Mouse (Mus musculus): ENCODE measurements around the gene Gm10959. TPM values are rescaled to one million over a fixed set of nuclear protein-coding genes. Genes with fewer than 3 reads are reported as not detected.

The Gm10959 gene
- polyA plus RNA-seq, 1 experiment from 2014 or later: not detected

DNA sequence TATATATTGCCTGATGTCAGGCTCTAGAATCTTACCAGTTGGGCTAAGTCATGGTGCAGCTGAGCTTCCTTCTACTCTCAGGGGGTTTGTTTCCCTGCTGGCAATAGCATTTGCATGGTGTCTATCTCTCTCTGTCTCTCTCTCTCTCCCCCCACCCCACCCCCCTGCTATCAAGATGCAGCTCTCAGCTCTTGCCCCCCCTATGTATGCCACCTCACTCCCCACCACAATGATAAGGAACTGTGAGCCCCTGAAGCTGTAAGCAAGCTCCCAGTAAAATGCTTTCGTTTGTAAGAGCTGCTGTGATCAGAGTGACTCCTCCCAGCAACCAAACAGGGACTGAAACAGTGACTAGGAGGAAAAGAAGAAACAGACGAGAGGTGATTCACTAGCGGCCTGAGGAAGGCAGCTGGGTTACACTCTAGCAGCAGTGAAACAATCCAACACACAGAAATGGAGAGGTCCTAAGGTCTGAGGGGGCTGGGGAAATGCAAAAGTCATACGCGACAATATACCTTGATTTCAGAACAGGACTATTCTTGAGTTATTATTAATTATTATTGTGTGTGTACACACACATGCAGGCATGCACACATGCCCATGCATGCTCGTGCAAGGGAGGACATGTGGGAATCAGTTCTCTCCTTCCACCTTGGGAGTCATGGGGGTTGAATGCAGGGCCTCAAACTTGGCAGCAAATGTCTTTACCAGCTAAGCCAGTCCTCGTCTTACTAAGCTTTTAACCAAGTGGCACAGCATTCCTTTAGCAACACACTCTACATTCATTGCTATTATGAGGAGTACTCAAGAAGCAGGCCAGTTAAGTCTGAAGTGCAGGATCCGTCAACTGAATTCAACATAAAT is 1.6 kb upstream of the Gm10959 start:
- Histone ChIP-seq H3K4me1 (peaks cover 17% of the 10 kb centered on the region), H3K9me3 (no peaks in the 10 kb centered on the region), H3K4me3 (no peak overlapping the region), H3K27ac (no peak overlapping the region), H3K27me3 (ENCODE audit: poor library complexity, severe bottlenecking) (no peaks in the 10 kb centered on the region), H3K36me3 (replicated peaks) (no peaks in the 10 kb centered on the region)
- WGBS: 70% methylated on average over 8 of the region's 8 CpGs
- no peak for DNase-seq (ENCODE audit: extremely low spot score, low spot score)

DNA sequence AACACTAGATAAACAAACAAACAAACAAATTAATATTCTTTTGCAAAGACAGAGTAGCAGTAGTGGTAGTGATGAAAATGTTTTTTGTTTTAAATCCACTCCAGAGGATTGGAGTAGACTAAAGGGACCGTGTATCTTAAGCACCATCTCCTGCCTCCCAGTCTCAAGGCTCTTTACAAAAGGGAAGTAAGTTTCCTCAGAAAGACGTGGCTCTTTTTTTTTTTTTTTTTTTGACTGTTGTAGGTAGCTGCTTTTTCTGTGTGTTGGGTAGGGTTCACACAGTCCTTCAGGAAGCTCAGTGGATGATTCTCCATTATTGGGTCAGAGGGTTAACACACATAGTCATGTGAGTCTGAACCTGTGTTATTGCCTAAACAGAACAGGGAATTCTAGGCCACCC is 488 bp downstream of the Gm10959 start:
- H3K36me3 ChIP-seq (replicated peaks): no peaks in the 10 kb centered on the region
- WGBS: 75% methylated on average over 2 of the region's 2 CpGs
- DNase-seq (ENCODE audit: extremely low spot score, low spot score): no peak
- H3K27ac ChIP-seq: no peak overlapping the region
- H3K9me3 ChIP-seq: no peaks in the 10 kb centered on the region
- H3K27me3 ChIP-seq (ENCODE audit: poor library complexity, severe bottlenecking): no peaks in the 10 kb centered on the region
- H3K4me3 ChIP-seq: no peak overlapping the region
- H3K4me1 ChIP-seq: peaks cover 8% of the 10 kb centered on the region

- H3K4me1 ChIP-seq: no peaks in the 10 kb centered on the region
- H3K9me3 ChIP-seq: no peaks in the 10 kb centered on the region
- WGBS: 92% methylated on average over 6 of the region's 6 CpGs
- no peak overlapping the region for H3K4me3 ChIP-seq
- DNase-seq (ENCODE audit: extremely low spot score, low spot score): no peak
- no peaks in the 10 kb centered on the region for H3K27me3 ChIP-seq (ENCODE audit: poor library complexity, severe bottlenecking)
- H3K36me3 ChIP-seq (replicated peaks): no peaks in the 10 kb centered on the region
- H3K27ac ChIP-seq: no peak overlapping the region
These were observed 2.9 kb downstream of the Gm10959 start for GRCm38 (mm10) chr3:122916191-122916680.

- 89% methylated on average over 5 of the region's 5 CpGs for WGBS
- DNase-seq (ENCODE audit: extremely low spot score, low spot score): no peak
- no peak overlapping the region for H3K4me3 ChIP-seq
- H3K27me3 ChIP-seq (ENCODE audit: poor library complexity, severe bottlenecking): no peaks in the 10 kb centered on the region
- no peak overlapping the region for H3K27ac ChIP-seq
- H3K9me3 ChIP-seq: no peaks in the 10 kb centered on the region
- H3K36me3 ChIP-seq (replicated peaks): no peaks in the 10 kb centered on the region
- no peaks in the 10 kb centered on the region for H3K4me1 ChIP-seq
These were observed 3.7 kb downstream of the Gm10959 start for GRCm38 (mm10) chr3:122915493-122915892.

DNA sequence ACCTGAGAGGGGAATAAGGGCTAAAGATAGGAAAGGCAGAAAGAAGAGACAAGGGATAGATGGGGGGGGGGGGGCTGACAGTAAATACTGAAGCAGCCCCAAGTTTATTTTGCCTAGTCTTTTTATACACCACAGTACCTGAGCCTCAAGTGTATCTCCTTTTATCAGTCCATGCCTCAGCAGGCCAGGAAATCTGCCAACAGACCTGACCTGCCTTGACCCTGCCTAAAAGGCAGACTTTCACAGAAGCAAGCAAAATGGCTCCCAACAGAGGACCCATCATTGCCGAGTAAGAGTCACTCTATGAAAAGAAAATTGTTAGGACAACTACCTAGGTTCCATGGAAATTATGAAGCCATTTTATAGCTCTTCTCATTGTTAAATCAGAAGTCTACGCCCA is 11.3 kb downstream of the Gm10959 start:
- no peaks in the 10 kb centered on the region for H3K27me3 ChIP-seq (ENCODE audit: poor library complexity, severe bottlenecking)
- WGBS: 84% methylated on average over 2 of the region's 2 CpGs
- no peak overlapping the region for H3K27ac ChIP-seq
- no peak overlapping the region for H3K4me3 ChIP-seq
- DNase-seq (ENCODE audit: extremely low spot score, low spot score): no peak
- H3K36me3 ChIP-seq (replicated peaks): no peaks in the 10 kb centered on the region
- peaks cover 3% of the 10 kb centered on the region; the same call in 1 of the 2 replicates for H3K9me3 ChIP-seq
- H3K4me1 ChIP-seq: 0 out of 2 replicates have a peak, but pooled peaks cover 4% of the 10 kb centered on the region

DNA sequence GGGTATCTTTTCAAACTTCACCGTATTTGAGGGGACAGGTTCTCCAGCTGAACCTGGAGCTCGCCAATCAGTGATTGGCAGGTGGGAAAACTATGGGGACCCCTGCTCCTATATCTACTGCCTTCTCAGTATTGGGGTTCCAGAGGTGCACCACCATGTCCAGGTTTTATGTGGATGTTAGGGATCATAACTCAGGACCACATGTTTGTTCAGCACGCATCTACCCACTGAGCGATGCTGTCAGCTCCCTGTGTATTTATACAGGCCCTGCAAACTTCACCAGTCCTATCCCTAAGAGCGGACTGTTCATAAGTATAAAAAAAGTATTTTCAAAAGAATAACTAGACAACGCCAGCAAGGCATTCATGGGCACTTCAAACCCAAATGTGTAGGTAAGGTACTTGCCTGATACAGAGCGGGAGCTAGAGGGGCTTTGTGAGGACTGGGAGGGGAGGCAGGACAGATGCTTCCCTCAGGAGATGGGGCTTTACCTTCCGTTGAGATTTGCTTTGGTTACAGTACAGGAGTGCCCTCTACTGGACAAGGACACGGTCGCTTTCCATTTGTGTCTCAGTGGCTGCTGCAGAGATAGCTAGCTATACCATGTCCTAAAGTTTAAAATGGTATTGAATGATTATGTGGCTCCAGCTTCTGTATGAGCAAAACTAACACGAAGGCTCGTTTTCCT is 15.3 kb downstream of the Gm10959 start:
- Histone ChIP-seq H3K27ac (no peak overlapping the region), H3K4me1 (0 out of 2 replicates have a peak, but pooled peaks cover 4% of the 10 kb centered on the region), H3K9me3 (no peaks in the 10 kb centered on the region), H3K36me3 (replicated peaks) (no peaks in the 10 kb centered on the region), H3K27me3 (ENCODE audit: poor library complexity, severe bottlenecking) (no peaks in the 10 kb centered on the region), H3K4me3 (no peak overlapping the region)
- peak; percentile 57 for DNase-seq (ENCODE audit: extremely low spot score, low spot score)
- WGBS: 44% methylated on average over 12 of the region's 12 CpGs

DNA sequence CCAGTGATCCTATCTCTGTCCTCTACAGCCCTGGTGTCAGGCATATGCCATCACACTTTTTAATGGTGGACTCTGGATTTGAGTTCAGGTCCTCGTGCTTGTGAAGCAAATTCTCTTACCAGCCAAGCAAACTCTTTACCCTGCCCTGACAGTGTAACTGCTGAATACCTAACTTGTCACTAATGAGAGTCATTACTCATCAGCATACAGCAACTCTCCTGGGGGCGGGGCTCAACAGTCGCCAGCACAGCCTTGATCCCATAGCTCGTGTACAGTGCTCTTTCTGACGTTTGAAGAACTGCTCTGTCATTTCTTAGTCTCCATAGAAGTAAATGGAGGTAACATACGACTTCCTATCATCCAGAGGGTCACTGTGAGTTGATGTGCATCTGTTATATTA is 20.9 kb downstream of the Gm10959 start:
- 72% methylated on average over 6 of the region's 6 CpGs for WGBS
- no peaks in the 10 kb centered on the region for H3K4me1 ChIP-seq
- no peak for DNase-seq (ENCODE audit: extremely low spot score, low spot score)
- no peak overlapping the region for H3K27ac ChIP-seq
- no peaks in the 10 kb centered on the region for H3K9me3 ChIP-seq
- H3K36me3 ChIP-seq (replicated peaks): no peaks in the 10 kb centered on the region
- no peak overlapping the region for H3K4me3 ChIP-seq
- no peaks in the 10 kb centered on the region for H3K27me3 ChIP-seq (ENCODE audit: poor library complexity, severe bottlenecking)

- H3K4me3 ChIP-seq: no peak overlapping the region
- H3K4me1 ChIP-seq: no peaks in the 10 kb centered on the region
- 91% methylated on average over 11 of the region's 11 CpGs for WGBS
- H3K27me3 ChIP-seq (ENCODE audit: poor library complexity, severe bottlenecking): no peaks in the 10 kb centered on the region
- H3K36me3 ChIP-seq (replicated peaks): no peaks in the 10 kb centered on the region
- H3K9me3 ChIP-seq: no peaks in the 10 kb centered on the region
- H3K27ac ChIP-seq: no peak overlapping the region
- no peak for DNase-seq (ENCODE audit: extremely low spot score, low spot score)
These were observed 23.9 kb downstream of the Gm10959 start for GRCm38 (mm10) chr3:122895189-122895731.

GRCm38 (mm10) chr3:122894772-122895171 is 24.4 kb downstream of the Gm10959 start, which contains the start of gene Fabp2:
Gene Fabp2 (plus strand): TSS chr3:122895072.
- no peak for DNase-seq (ENCODE audit: extremely low spot score, low spot score)
- Histone ChIP-seq H3K27ac (no peak within 1 kb of the TSS), H3K9me3 (no peaks in the 10 kb centered on the region), H3K27me3 (ENCODE audit: poor library complexity, severe bottlenecking) (no peaks in the 10 kb centered on the region), H3K4me3 (no peak within 1 kb of the TSS), H3K36me3 (replicated peaks) (no peaks in the 10 kb centered on the region), H3K4me1 (no peaks in the 10 kb centered on the region)
- WGBS: 97% methylated on average over 3 of the region's 3 CpGs

DNA sequence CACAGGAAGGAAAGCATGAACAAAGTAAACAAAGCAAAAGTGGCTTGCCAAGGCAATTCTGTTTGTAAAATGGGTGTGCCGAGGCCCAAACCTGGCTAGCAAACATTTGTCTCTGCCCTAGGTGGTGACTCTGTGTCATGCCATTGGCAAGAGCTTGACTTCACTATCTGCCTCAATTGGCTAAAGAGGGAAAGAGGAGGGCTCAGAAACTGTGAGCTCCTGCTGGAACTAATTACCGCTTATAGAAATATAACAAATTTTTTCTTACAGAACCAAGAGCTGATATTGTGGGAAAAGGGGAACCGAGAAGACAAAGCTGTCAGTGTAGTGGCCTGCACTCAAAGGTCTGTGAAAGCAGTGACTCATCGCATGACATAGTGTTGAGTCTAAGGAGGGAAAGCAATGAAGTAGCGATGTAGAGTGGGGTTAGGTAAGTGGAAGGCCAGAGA is 30.8 kb downstream of the Gm10959 start:
- 93% methylated on average over 5 of the region's 5 CpGs for WGBS
- no peak overlapping the region for H3K4me3 ChIP-seq
- H3K4me1 ChIP-seq: no peaks in the 10 kb centered on the region
- no peak overlapping the region for H3K27ac ChIP-seq
- no peaks in the 10 kb centered on the region for H3K27me3 ChIP-seq (ENCODE audit: poor library complexity, severe bottlenecking)
- no peak for DNase-seq (ENCODE audit: extremely low spot score, low spot score)
- H3K9me3 ChIP-seq: no peaks in the 10 kb centered on the region
- H3K36me3 ChIP-seq (replicated peaks): no peaks in the 10 kb centered on the region

GRCm38 (mm10) chr3:122887505-122888301 is 31.5 kb downstream of the Gm10959 start:
- Histone ChIP-seq H3K4me1 (no peaks in the 10 kb centered on the region), H3K36me3 (replicated peaks) (no peaks in the 10 kb centered on the region), H3K9me3 (no peaks in the 10 kb centered on the region), H3K4me3 (no peak overlapping the region), H3K27me3 (ENCODE audit: poor library complexity, severe bottlenecking) (no peaks in the 10 kb centered on the region), H3K27ac (no peak overlapping the region)
- 84% methylated on average over 4 of the region's 4 CpGs for WGBS
- no peak for DNase-seq (ENCODE audit: extremely low spot score, low spot score)

DNA sequence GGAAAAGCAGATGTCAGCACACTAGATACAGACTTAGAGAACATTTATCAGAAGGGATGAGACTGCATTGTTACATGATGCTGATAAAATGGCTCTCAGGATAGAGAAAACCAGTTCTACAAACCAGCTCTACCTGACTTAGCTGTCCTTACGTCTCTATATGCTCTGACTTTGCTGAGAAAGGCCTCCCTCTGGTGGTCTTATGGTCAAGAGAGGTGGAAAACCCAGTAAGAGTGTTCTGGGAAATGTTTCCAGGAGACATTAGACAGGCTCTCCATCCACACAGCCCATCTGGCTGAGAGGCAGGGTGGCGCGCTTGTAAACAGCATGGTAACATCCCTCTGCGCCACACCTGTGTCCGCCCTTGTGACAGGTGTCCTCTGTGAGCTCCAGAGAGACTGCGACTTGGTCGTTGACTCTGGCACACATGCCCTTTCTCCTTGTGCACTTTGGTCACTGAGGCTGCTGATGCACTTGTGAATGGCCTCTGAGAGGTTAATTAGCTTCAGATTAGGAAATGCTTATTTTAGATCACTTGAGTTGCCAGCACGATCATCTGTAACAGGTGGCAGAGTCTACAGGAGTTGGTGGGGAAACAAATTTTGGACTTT is 40.4 kb downstream of the Gm10959 start:
- Histone ChIP-seq H3K36me3 (replicated peaks) (no peaks in the 10 kb centered on the region), H3K27me3 (ENCODE audit: poor library complexity, severe bottlenecking) (no peaks in the 10 kb centered on the region), H3K27ac (no peak overlapping the region), H3K4me1 (no peaks in the 10 kb centered on the region), H3K4me3 (no peak overlapping the region), H3K9me3 (no peaks in the 10 kb centered on the region)
- 91% methylated on average over 8 of the region's 8 CpGs for WGBS
- DNase-seq (ENCODE audit: extremely low spot score, low spot score): no peak
